Mouse (Mus musculus): Measurements from ENCODE around the gene Rnase12. TPM values are rescaled to one million over a fixed set of nuclear protein-coding genes. Genes with fewer than 3 reads are reported as not detected.
A peak's percentile ranks its signal among the peaks of the same experiment; 100 is the strongest.
"Not testable (repeated sequence)": the region's sequence is repeated elsewhere in the genome, so short reads cannot be mapped to it uniquely, and the experiment has no call there.

The Rnase12 gene
- not detected in 2 replicates for polyA plus RNA-seq (2015; fragmentation: Nextera tagmentation; extraction: Ambion mirVana)

- no peak within 1 kb of the TSS for H3K9ac ChIP-seq (ENCODE audit: low read depth, low read length)
- H3K36me3 ChIP-seq (ENCODE audit: control insufficient read depth, insufficient read depth, low read length), result no peaks in the 10 kb centered on the region
- 79% methylated on average over 9 of the region's 9 CpGs for WGBS
- no peak within 1 kb of the TSS for H3K27ac ChIP-seq (ENCODE audit: low read depth, low read length)
- no peaks in the 10 kb centered on the region for H3K4me1 ChIP-seq (ENCODE audit: control insufficient read depth, insufficient read depth, low read depth, low read length)
- H3K4me3 ChIP-seq (ENCODE audit: low read length), result no peak within 1 kb of the TSS
- no peaks in the 10 kb centered on the region for H3K9me3 ChIP-seq (ENCODE audit: control insufficient read depth, low read length)
- no peak for ATAC-seq
- H3K4me2 ChIP-seq (ENCODE audit: low read length), result no peak within 1 kb of the TSS
- no peaks in the 10 kb centered on the region for H3K27me3 ChIP-seq (replicated peaks; ENCODE audit: control insufficient read depth, insufficient read depth, low read length)
These were observed at the start of gene Rnase12 for GRCm38 (mm10) chr14:51057401-51057831. Rnase12 (minus strand) TSS chr14:51057661.

DNA sequence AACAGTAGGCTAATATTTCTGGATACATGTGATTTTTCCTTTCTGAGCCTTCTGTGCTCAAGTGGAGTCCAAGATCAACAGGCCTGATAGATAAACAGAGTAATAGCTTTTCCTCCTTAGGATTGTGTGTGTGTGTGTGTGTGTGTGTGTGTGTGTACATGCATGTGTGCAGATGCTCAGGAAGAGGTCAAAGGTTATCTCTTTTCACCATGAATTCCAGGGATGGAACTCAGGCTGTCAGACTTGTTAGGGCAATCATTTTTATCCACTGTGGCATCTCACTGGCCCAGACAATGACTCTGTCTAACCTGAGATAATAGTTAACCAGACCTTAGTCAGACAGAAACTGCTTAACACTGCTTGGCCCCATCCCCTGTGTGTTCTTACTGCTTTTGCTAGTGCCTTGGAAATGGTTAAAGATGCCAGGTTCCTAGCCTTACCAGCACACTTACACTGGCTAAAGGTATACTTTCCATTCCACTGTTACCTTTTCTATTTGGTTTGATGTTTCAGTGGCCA is 49.0 kb upstream of the Rnase12 start:
- Histone ChIP-seq H3K4me2 (ENCODE audit: low read length) (no peak overlapping the region), H3K4me3 (ENCODE audit: low read length) (no peak overlapping the region), H3K36me3 (ENCODE audit: control insufficient read depth, insufficient read depth, low read length) (no peaks in the 10 kb centered on the region), H3K27me3 (replicated peaks; ENCODE audit: control insufficient read depth, insufficient read depth, low read length) (no peaks in the 10 kb centered on the region), H3K27ac (ENCODE audit: low read depth, low read length) (no peak overlapping the region), H3K9me3 (ENCODE audit: control insufficient read depth, low read length) (no peaks in the 10 kb centered on the region), H3K4me1 (ENCODE audit: control insufficient read depth, insufficient read depth, low read depth, low read length) (no peaks in the 10 kb centered on the region), H3K9ac (ENCODE audit: low read depth, low read length) (no peak overlapping the region)
- ATAC-seq, result no peak

DNA sequence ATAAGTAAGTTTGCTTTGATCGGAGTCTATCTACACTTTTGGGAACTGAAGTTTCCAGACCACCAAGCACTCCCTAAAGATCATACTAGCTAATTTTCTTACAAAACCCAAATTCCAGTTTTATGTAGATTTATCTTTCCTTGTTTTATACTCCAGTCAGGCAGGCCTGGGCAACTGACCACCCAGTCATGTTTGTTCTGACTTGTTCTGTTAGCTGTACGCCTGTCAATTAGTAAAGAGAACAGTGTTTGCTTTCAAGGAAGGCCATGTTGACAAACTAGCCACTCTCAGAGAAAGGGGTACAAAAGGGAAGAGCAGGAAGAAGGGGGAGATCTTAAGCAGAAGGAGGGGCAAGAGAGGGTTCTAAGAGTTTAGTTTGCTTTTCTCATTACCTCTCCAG is 46.9 kb upstream of the Rnase12 start:
- Histone ChIP-seq H3K4me3 (ENCODE audit: low read length) (no peak overlapping the region), H3K4me2 (ENCODE audit: low read length) (no peak overlapping the region), H3K27ac (ENCODE audit: low read depth, low read length) (no peak overlapping the region), H3K27me3 (replicated peaks; ENCODE audit: control insufficient read depth, insufficient read depth, low read length) (no peaks in the 10 kb centered on the region), H3K4me1 (ENCODE audit: control insufficient read depth, insufficient read depth, low read depth, low read length) (no peaks in the 10 kb centered on the region), H3K9me3 (ENCODE audit: control insufficient read depth, low read length) (no peaks in the 10 kb centered on the region), H3K36me3 (ENCODE audit: control insufficient read depth, insufficient read depth, low read length) (no peaks in the 10 kb centered on the region), H3K9ac (ENCODE audit: low read depth, low read length) (no peak overlapping the region)
- 86% methylated on average over 2 of the region's 2 CpGs for WGBS
- no peak for ATAC-seq

GRCm38 (mm10) chr14:51103217-51103616 is 45.8 kb upstream of the Rnase12 start:
- Histone ChIP-seq H3K4me1 (ENCODE audit: control insufficient read depth, insufficient read depth, low read depth, low read length) (no peaks in the 10 kb centered on the region), H3K9ac (ENCODE audit: low read depth, low read length) (no peak overlapping the region), H3K36me3 (ENCODE audit: control insufficient read depth, insufficient read depth, low read length) (no peaks in the 10 kb centered on the region), H3K9me3 (ENCODE audit: control insufficient read depth, low read length) (no peaks in the 10 kb centered on the region), H3K27ac (ENCODE audit: low read depth, low read length) (no peak overlapping the region), H3K27me3 (replicated peaks; ENCODE audit: control insufficient read depth, insufficient read depth, low read length) (no peaks in the 10 kb centered on the region), H3K4me3 (ENCODE audit: low read length) (no peak overlapping the region), H3K4me2 (ENCODE audit: low read length) (no peak overlapping the region)
- 48% methylated on average over 3 of the region's 3 CpGs for WGBS
- peak; percentile 51; the same call in 1 of the 2 replicates for ATAC-seq

- no peaks in the 10 kb centered on the region for H3K4me1 ChIP-seq (ENCODE audit: control insufficient read depth, insufficient read depth, low read depth, low read length)
- H3K27ac ChIP-seq (ENCODE audit: low read depth, low read length), result no peak overlapping the region
- ATAC-seq, result no peak
- no peak overlapping the region for H3K4me3 ChIP-seq (ENCODE audit: low read length)
- H3K9ac ChIP-seq (ENCODE audit: low read depth, low read length), result no peak overlapping the region
- H3K27me3 ChIP-seq (replicated peaks; ENCODE audit: control insufficient read depth, insufficient read depth, low read length), result no peaks in the 10 kb centered on the region
- 80% methylated on average over 9 of the region's 9 CpGs for WGBS
- no peaks in the 10 kb centered on the region for H3K36me3 ChIP-seq (ENCODE audit: control insufficient read depth, insufficient read depth, low read length)
- no peak overlapping the region for H3K4me2 ChIP-seq (ENCODE audit: low read length)
- H3K9me3 ChIP-seq (ENCODE audit: control insufficient read depth, low read length), result no peaks in the 10 kb centered on the region
These were observed 43.8 kb upstream of the Rnase12 start for GRCm38 (mm10) chr14:51101284-51101683.

DNA sequence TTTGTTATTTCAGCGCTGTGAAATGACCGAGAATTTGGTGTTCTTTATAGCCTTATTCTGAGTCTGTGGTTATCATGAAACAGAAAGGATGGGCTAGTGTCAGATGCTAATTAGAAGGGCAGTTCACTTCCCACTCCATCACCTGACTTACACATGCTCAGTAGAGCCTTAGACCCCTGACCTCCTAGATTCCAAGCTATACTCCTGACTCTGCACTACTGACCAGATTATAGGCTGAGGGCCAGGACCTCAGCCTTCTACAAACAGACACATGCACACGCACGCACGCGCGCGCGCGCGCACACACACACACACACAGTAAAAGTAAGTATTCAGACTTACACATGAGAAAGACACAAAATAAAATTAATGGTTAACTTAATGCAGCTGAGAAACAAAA is 41.5 kb upstream of the Rnase12 start:
- Histone ChIP-seq H3K9ac (ENCODE audit: low read depth, low read length) (no peak overlapping the region), H3K9me3 (ENCODE audit: control insufficient read depth, low read length) (no peaks in the 10 kb centered on the region), H3K4me3 (ENCODE audit: low read length) (no peak overlapping the region), H3K27ac (ENCODE audit: low read depth, low read length) (no peak overlapping the region), H3K4me1 (ENCODE audit: control insufficient read depth, insufficient read depth, low read depth, low read length) (no peaks in the 10 kb centered on the region), H3K4me2 (ENCODE audit: low read length) (no peak overlapping the region), H3K36me3 (ENCODE audit: control insufficient read depth, insufficient read depth, low read length) (no peaks in the 10 kb centered on the region), H3K27me3 (replicated peaks; ENCODE audit: control insufficient read depth, insufficient read depth, low read length) (no peaks in the 10 kb centered on the region)
- WGBS, result 95% methylated on average over 11 of the region's 11 CpGs
- no peak for ATAC-seq

DNA sequence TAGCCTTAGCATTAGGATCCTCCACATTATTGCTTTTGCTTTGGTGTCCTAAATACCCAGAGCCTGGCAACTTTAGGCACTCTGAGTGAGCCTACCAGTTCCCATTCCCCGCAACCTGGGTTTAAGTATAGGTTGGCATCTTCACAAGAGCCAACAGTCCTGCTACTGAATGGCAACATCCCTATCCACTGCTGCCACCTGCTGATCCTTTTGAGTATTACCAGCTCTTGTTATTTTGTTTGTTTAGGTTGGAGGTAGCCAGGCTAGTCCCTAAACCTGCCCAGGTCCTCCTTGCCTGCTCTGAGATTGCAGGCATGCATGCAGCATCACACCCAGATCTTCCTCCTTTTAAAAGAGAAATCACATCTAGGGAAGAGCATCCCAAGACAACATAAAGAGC is 40.8 kb upstream of the Rnase12 start:
- H3K4me3 ChIP-seq (ENCODE audit: low read length); H3K9me3 ChIP-seq (ENCODE audit: control insufficient read depth, low read length); H3K27me3 ChIP-seq (replicated peaks; ENCODE audit: control insufficient read depth, insufficient read depth, low read length); H3K36me3 ChIP-seq (ENCODE audit: control insufficient read depth, insufficient read depth, low read length); H3K4me1 ChIP-seq (ENCODE audit: control insufficient read depth, insufficient read depth, low read depth, low read length); H3K4me2 ChIP-seq (ENCODE audit: low read length); H3K27ac ChIP-seq (ENCODE audit: low read depth, low read length); H3K9ac ChIP-seq (ENCODE audit: low read depth, low read length): not testable (repeated sequence)
- peak; percentile 71 for ATAC-seq
- 26% methylated on average over 1 of the region's 1 CpGs for WGBS

DNA sequence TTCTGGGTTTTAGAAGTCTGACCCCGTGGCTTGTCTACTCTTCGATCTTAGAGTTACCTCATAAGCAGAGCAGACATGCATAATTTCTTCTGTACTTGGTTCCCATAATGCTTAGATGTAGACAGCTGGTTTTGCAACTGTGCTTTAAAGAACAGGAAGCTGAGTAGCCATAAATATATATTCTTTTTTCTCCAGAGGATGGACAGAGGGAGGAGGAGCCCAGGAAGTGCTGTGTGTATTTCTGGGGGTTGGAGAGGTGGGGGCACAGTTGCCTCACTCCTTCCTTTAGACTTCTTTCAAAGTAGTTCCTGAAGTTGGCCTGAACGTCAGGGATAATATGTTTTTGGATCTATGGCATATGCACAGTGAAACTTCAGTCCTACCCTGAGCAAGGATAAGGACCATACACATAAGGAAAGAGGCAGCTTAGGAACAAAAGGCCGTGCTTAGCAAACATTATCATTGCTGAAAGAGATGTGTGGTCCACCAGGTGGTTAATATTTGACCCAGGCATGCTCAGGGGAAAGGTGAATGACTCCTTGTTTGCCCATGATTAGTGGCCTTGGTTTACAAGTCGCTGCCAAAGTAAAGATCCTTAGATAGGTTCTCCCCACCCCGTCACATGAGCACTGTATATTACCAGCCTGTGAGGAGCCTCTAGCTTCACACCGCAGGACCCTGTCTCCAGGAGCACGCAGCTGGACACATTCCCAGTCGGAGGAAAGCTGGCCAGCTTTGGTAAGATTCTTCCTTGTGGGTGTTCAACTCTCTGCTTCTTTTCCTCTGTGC is 38.5 kb upstream of the Rnase12 start:
- Histone ChIP-seq H3K4me1 (ENCODE audit: control insufficient read depth, insufficient read depth, low read depth, low read length) (no peaks in the 10 kb centered on the region), H3K4me3 (ENCODE audit: low read length) (no peak overlapping the region), H3K27ac (ENCODE audit: low read depth, low read length) (no peak overlapping the region), H3K9ac (ENCODE audit: low read depth, low read length) (no peak overlapping the region), H3K4me2 (ENCODE audit: low read length) (no peak overlapping the region), H3K36me3 (ENCODE audit: control insufficient read depth, insufficient read depth, low read length) (no peaks in the 10 kb centered on the region), H3K27me3 (replicated peaks; ENCODE audit: control insufficient read depth, insufficient read depth, low read length) (no peaks in the 10 kb centered on the region), H3K9me3 (ENCODE audit: control insufficient read depth, low read length) (no peaks in the 10 kb centered on the region)
- no peak for ATAC-seq
- WGBS, result 61% methylated on average over 9 of the region's 9 CpGs

DNA sequence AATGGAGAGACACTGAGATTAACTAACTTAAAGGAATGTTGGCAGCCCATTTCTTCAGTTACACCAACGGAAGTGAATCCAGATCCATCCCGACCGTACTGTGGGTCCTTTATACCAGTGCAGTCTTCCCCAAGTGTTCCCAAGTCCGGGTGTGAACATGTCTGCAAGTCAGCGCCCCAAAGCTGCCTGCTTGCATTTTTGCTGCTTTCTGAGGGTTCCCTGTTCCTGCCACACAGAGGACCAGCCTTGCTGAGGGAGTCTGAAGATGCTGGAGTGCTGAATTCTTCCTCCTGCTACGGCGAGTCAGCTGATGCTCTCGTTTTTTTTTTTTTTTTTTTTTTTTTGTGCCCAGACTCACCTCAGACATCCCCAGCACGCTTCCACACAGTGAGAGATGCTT is 37.5 kb upstream of the Rnase12 start:
- Histone ChIP-seq H3K4me2 (ENCODE audit: low read length) (no peak overlapping the region), H3K27ac (ENCODE audit: low read depth, low read length) (no peak overlapping the region), H3K27me3 (replicated peaks; ENCODE audit: control insufficient read depth, insufficient read depth, low read length) (no peaks in the 10 kb centered on the region), H3K4me3 (ENCODE audit: low read length) (no peak overlapping the region), H3K36me3 (ENCODE audit: control insufficient read depth, insufficient read depth, low read length) (no peaks in the 10 kb centered on the region), H3K4me1 (ENCODE audit: control insufficient read depth, insufficient read depth, low read depth, low read length) (no peaks in the 10 kb centered on the region), H3K9me3 (ENCODE audit: control insufficient read depth, low read length) (no peaks in the 10 kb centered on the region), H3K9ac (ENCODE audit: low read depth, low read length) (no peak overlapping the region)
- WGBS, result 76% methylated on average over 9 of the region's 9 CpGs
- ATAC-seq, result no peak

All from hindbrain, embryonic 16.5 days (tissue).